Mouse (Mus musculus) cerebellum, adult 2 months (tissue): ENCODE results near the gene 1110032F04Rik.

ENCODE experiments used
- CTCF ChIP-seq: fragments of 200-500 bp; IDR thresholded peaks from 2 replicates; pipeline ENCODE4 v1.5.1; 2011; ENCODE audit warnings: low read depth, mild to moderate bottlenecking, control low read depth, low read length, moderate library complexity, borderline replicate concordance; ENCODE audit not compliant: insufficient read depth
- POLR2A ChIP-seq: fragments of 200-500 bp; IDR thresholded peaks from 2 replicates; pipeline ENCODE4 v1.6.1; 2011; ENCODE audit warnings: low read length, control low read depth, borderline replicate concordance; ENCODE audit not compliant: insufficient read depth

DNA sequence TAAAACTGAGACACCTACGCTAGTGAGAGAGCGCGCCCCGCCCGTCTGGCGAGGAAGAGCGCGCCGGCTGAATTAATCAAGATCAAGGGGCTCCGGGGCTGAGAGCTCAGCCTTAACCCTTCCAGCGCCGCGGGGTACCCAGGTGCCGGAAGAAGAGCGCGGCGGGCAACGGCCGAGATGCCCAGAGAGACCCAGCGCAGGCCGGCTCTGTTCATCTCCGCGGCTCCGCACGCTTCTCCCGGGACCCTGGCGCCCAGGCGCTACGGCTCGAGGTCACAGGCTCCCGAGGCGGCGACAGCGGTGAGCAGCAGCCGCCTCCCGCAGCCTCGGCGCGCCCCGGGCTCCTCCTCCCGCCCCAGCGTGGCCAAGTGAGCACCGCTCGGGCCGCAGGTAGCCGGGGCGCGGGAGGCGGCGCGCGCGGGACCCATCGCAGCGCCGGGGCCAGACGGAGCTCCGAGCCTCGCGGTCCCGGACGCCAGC, at the start of gene 1110032F04Rik:
- no peak for TF ChIP-seq POLR2A
- TF ChIP-seq CTCF, result no peak
